Mouse (Mus musculus) embryo, embryonic 11.5 days (tissue): ENCODE measurements around the gene Slain1.

Source experiments
- DNase-seq: peaks from one replicate; pipeline ENCODE4 v3.0.0-alpha.2; 2012; ENCODE audit warnings: low read depth, low spot score

Gene Slain1

GRCm38 (mm10) chr14:103666347-103666954 is 16.4 kb downstream of the Slain1 start:
- DNase-seq, result no peak

- no peak for DNase-seq
These were observed 17.0 kb downstream of the Slain1 start for GRCm38 (mm10) chr14:103667036-103667435.

GRCm38 (mm10) chr14:103679395-103680217 is 29.6 kb downstream of the Slain1 start:
- no peak for DNase-seq

GRCm38 (mm10) chr14:103680285-103680819 is 30.3 kb downstream of the Slain1 start:
- no peak for DNase-seq

- DNase-seq, result no peak
These were observed 32.8 kb downstream of the Slain1 start for GRCm38 (mm10) chr14:103682633-103683390.

GRCm38 (mm10) chr14:103686994-103687393 is 37.0 kb downstream of the Slain1 start:
- no peak for DNase-seq

GRCm38 (mm10) chr14:103694295-103694694 is 44.3 kb downstream of the Slain1 start:
- DNase-seq, result peak; percentile 55

GRCm38 (mm10) chr14:103695620-103696019 is 45.6 kb downstream of the Slain1 start:
- no peak for DNase-seq

GRCm38 (mm10) chr14:103697101-103697500 is 47.1 kb downstream of the Slain1 start:
- DNase-seq, result no peak

- DNase-seq, result no peak
These were observed 49.3 kb downstream of the Slain1 start for GRCm38 (mm10) chr14:103699308-103699707.

- no peak for DNase-seq
These were observed 52.5 kb downstream of the Slain1 start for GRCm38 (mm10) chr14:103702516-103702915.

- DNase-seq, result no peak
These were observed 54.7 kb downstream of the Slain1 start for GRCm38 (mm10) chr14:103704771-103705170.

- DNase-seq, result no peak
These were observed 56.3 kb downstream of the Slain1 start for GRCm38 (mm10) chr14:103706347-103706746.

GRCm38 (mm10) chr14:103708601-103709000 is 58.6 kb downstream of the Slain1 start:
- no peak for DNase-seq

- DNase-seq, result no peak
These were observed 59.2 kb downstream of the Slain1 start for GRCm38 (mm10) chr14:103709261-103709660.

- no peak for DNase-seq
These were observed 63.0 kb downstream of the Slain1 start for GRCm38 (mm10) chr14:103712986-103713385.

- no peak for DNase-seq
These were observed 67.5 kb downstream of the Slain1 start for GRCm38 (mm10) chr14:103717516-103717915.

GRCm38 (mm10) chr14:103717979-103718378 is 68.0 kb downstream of the Slain1 start:
- DNase-seq, result no peak

GRCm38 (mm10) chr14:103718393-103718792 is 68.4 kb downstream of the Slain1 start:
- DNase-seq, result no peak

- DNase-seq, result peak; percentile 82
These were observed 69.0 kb downstream of the Slain1 start for GRCm38 (mm10) chr14:103718836-103719575.

- DNase-seq, result no peak
These were observed 70.1 kb downstream of the Slain1 start for GRCm38 (mm10) chr14:103720163-103720562.
